Mouse (Mus musculus) forebrain, postnatal 0 days (tissue): ENCODE measurements at regions not wholly inside any gene's neighbourhood (a gene's known extent, or its start where the extent isn't known, plus 50 kb on each side); places are given as distances from the start of the nearest gene placed in this dataset.
A peak's percentile ranks its signal among the peaks of the same experiment; 100 is the strongest.

Experiments
- ATAC-seq: fragments of 200-750 bp; cut with Nextera tagmentation; 2 replicates; pipeline ENCODE4 v1.8.0; 2017; ENCODE audit warnings: mild to moderate bottlenecking, moderate library complexity
- DNase-seq: peaks from one replicate; pipeline ENCODE4 v3.0.0-alpha.2; 2015
- H3K27ac ChIP-seq: fragments of 300-500 bp; sonication (generic); 2 replicates; pipeline ENCODE4 v1.5.1; 2014; ENCODE audit warnings: low read depth, mild to moderate bottlenecking, antibody characterized with exemption, low read length, moderate library complexity, mixed read lengths
- H3K27me3 ChIP-seq: fragments of 300-500 bp; sonication (generic); 2 replicates; pipeline ENCODE4 v1.6.1; 2014; ENCODE audit warnings: mild to moderate bottlenecking, low read length, mixed read lengths; ENCODE audit not compliant: insufficient read depth
- H3K36me3 ChIP-seq: fragments of 300-500 bp; sonication (generic); 2 replicates; pipeline ENCODE4 v1.6.1; 2014; ENCODE audit warnings: mild to moderate bottlenecking, moderate library complexity; ENCODE audit not compliant: insufficient read depth
- H3K4me1 ChIP-seq: fragments of 300-500 bp; sonication (generic); 2 replicates; pipeline ENCODE4 v1.6.1; 2014; ENCODE audit warnings: antibody characterized with exemption; ENCODE audit not compliant: insufficient read depth
- H3K4me2 ChIP-seq: fragments of 300-500 bp; sonication (generic); 2 replicates; pipeline ENCODE4 v1.6.1; 2014; ENCODE audit warnings: low read depth, mild to moderate bottlenecking, moderate library complexity
- H3K4me3 ChIP-seq: fragments of 300-500 bp; sonication (generic); 2 replicates; pipeline ENCODE4 v1.5.1; 2014; ENCODE audit warnings: low read depth, low read length, mixed read lengths
- H3K9ac ChIP-seq: fragments of 300-500 bp; sonication (generic); 2 replicates; pipeline ENCODE4 v1.6.1; 2014; ENCODE audit warnings: mild to moderate bottlenecking
- H3K9me3 ChIP-seq: fragments of 300-500 bp; sonication (generic); 2 replicates; pipeline ENCODE4 v1.6.1; 2016; ENCODE audit warnings: low read length
- CTCF ChIP-seq: sonication (generic); IDR thresholded peaks from 2 replicates; pipeline ENCODE4 v1.5.1; 2016; ENCODE audit warnings: antibody characterized with exemption, control low read depth, low read depth
- WGBS: fragments of 180-500 bp; shearing (Covaris S2); extraction: QIAGEN DNeasy Blood & Tissue Kit; methylation state at CpG from one replicate; pipeline ENCODE4 v1.1.7; 2014; 5-methylcytosine and 5-hydroxymethylcytosine counted together

- no peak overlapping the region for H3K4me2 ChIP-seq
- H3K27me3 ChIP-seq = no peaks in the 10 kb centered on the region
- no peaks in the 10 kb centered on the region for H3K9me3 ChIP-seq
- no peaks in the 10 kb centered on the region for H3K36me3 ChIP-seq
- no peak overlapping the region for H3K4me3 ChIP-seq
- no peak for TF ChIP-seq CTCF
- no peak overlapping the region for H3K27ac ChIP-seq
- DNase-seq = no peak
- ATAC-seq = no peak
- 87% methylated on average over 6 of the region's 6 CpGs for WGBS
- H3K4me1 ChIP-seq = no peaks in the 10 kb centered on the region
- no peak overlapping the region for H3K9ac ChIP-seq
Measured at GRCm38 (mm10) chr6:17157270-17157669, 92.3 kb downstream of the Tes start.

DNA sequence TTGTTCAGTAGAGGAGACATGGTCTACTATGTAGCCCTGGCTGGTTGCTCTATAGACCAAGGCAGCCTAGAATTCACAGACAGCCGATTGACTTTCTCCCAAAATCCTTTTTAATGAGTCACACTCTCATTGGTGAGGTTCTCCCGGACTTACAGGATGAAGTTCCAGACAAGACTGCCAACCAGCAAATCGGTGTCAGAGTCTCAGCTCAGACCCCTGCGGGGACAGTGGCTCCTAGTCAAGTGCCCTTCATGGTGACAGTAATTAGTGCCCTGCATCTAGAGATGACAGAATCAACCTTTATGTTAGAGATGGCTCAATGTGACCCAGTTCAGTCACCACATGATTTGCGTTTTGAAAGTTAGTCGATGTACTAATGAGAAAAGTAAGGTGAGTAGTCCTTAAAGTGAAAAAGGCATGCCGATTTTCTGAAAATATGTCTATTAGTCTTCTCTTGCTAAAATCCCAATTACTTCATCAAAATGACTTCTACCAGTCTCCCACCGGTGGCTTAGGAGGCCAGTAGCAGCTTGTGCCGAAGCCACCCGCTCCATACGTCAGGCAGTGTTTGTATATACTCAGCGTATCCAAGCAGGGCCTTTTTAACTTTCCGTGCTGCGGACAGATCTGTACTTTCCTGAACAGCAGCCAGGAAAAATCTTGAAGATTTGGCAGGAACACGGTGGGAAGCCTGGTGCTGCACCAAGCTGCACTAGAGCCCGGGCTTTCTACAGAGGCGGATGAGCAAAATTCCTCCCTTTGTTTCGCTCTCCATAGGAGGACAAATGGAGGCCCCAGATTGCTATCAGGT, 105.2 kb downstream of the Tes start:
- Histone ChIP-seq H3K36me3 (no peaks in the 10 kb centered on the region), H3K4me3 (0 out of 2 replicates have a peak overlapping the region, but pooled peaks have one; percentile 12), H3K4me2 (peak overlapping the region; percentile 37), H3K9me3 (no peaks in the 10 kb centered on the region), H3K27me3 (no peaks in the 10 kb centered on the region), H3K9ac (peak overlapping the region; percentile 43; the same call in 1 of the 2 replicates), H3K27ac (peak overlapping the region; percentile 67; the same call in 1 of the 2 replicates), H3K4me1 (peaks cover 20% of the 10 kb centered on the region)
- DNase-seq (peak; percentile 78), ATAC-seq (peak; percentile 68)
- TF ChIP-seq CTCF = no peak
- WGBS = 16% methylated on average over 18 of the region's 18 CpGs

GRCm38 (mm10) chr6:17170782-17171272, 105.9 kb downstream of the Tes start:
- no peaks in the 10 kb centered on the region for H3K36me3 ChIP-seq
- H3K9me3 ChIP-seq = no peaks in the 10 kb centered on the region
- 18% methylated on average over 7 of the region's 7 CpGs for WGBS
- H3K27ac ChIP-seq = peak overlapping the region; percentile 67; the same call in 1 of the 2 replicates
- DNase-seq = peak; percentile 17
- peak overlapping the region; percentile 37 for H3K4me2 ChIP-seq
- peak overlapping the region; percentile 43; the same call in 1 of the 2 replicates for H3K9ac ChIP-seq
- no peaks in the 10 kb centered on the region for H3K27me3 ChIP-seq
- peaks cover 20% of the 10 kb centered on the region for H3K4me1 ChIP-seq
- H3K4me3 ChIP-seq = 0 out of 2 replicates have a peak overlapping the region, but pooled peaks have one; percentile 12
- no peak for ATAC-seq
- no peak for TF ChIP-seq CTCF

GRCm38 (mm10) chr6:17171273-17172011, 106.5 kb downstream of the Tes start:
- WGBS = 5% methylated on average over 17 of the region's 17 CpGs
- ATAC-seq (peak; percentile 80), DNase-seq (peak; percentile 63)
- no peak overlapping the region for H3K4me3 ChIP-seq
- no peaks in the 10 kb centered on the region for H3K27me3 ChIP-seq
- TF ChIP-seq CTCF = no peak
- no peaks in the 10 kb centered on the region for H3K9me3 ChIP-seq
- H3K9ac ChIP-seq = no peak overlapping the region
- H3K36me3 ChIP-seq = no peaks in the 10 kb centered on the region
- H3K27ac ChIP-seq = peak overlapping the region; percentile 67; the same call in 1 of the 2 replicates
- H3K4me2 ChIP-seq = peak overlapping the region; percentile 37
- H3K4me1 ChIP-seq = peaks cover 20% of the 10 kb centered on the region

- H3K27me3 ChIP-seq = no peaks in the 10 kb centered on the region
- ATAC-seq (no peak), DNase-seq (no peak)
- peak overlapping the region; percentile 35; the same call in 1 of the 2 replicates for H3K27ac ChIP-seq
- no peak for TF ChIP-seq CTCF
- H3K4me3 ChIP-seq = no peak overlapping the region
- H3K9ac ChIP-seq = no peak overlapping the region
- 18% methylated on average over 1 of the region's 1 CpGs for WGBS
- H3K4me1 ChIP-seq = peaks cover 19% of the 10 kb centered on the region
- H3K36me3 ChIP-seq = no peaks in the 10 kb centered on the region
- H3K9me3 ChIP-seq = no peaks in the 10 kb centered on the region
- no peak overlapping the region for H3K4me2 ChIP-seq
Measured at GRCm38 (mm10) chr6:17172050-17172449, 107.1 kb downstream of the Tes start.

GRCm38 (mm10) chr6:17177153-17177552, 103.8 kb upstream of the Cav2 start:
- Histone ChIP-seq H3K4me1 (no peaks in the 10 kb centered on the region), H3K36me3 (no peaks in the 10 kb centered on the region), H3K4me2 (no peak overlapping the region), H3K4me3 (no peak overlapping the region), H3K9ac (no peak overlapping the region), H3K27ac (no peak overlapping the region), H3K27me3 (no peaks in the 10 kb centered on the region), H3K9me3 (no peaks in the 10 kb centered on the region)
- no peak for TF ChIP-seq CTCF
- 71% methylated on average over 7 of the region's 7 CpGs for WGBS
- DNase-seq (no peak), ATAC-seq (no peak)
